Mouse (Mus musculus) C2C12 (cell line): ENCODE data around the gene Wfdc3.

Experiments used
- CTCF ChIP-seq: IDR thresholded peaks from one replicate; pipeline ENCODE4 v1.5.1; 2011; ENCODE audit not compliant: control insufficient read depth, insufficient read depth, insufficient read length
- MYOG ChIP-seq: IDR thresholded peaks from one replicate; pipeline ENCODE4 v1.6.1; 2011; ENCODE audit not compliant: control insufficient read depth, insufficient read length; ENCODE audit errors: extremely low read depth

GRCm38 (mm10) chr2:164731719-164732118 is 14.0 kb downstream of the Wfdc3 start:
- no peak for TF ChIP-seq CTCF
- TF ChIP-seq MYOG: no peak
